Mouse (Mus musculus) telencephalon, adult 2 months (tissue): Measurements from ENCODE around the gene 2310033P09Rik.

ENCODE experiments used
- DNase-seq: peaks from one replicate; pipeline ENCODE4 v3.0.0-alpha.2; 2011; ENCODE audit warnings: low read depth, low spot score

The 2310033P09Rik gene

GRCm38 (mm10) chr11:59208153-59208831, at the start of gene 2310033P09Rik:
TSS of gene 2310033P09Rik (plus strand) at chr11:59208321.
- peak; percentile 92 for DNase-seq

GRCm38 (mm10) chr11:59159099-59159498, 49.0 kb upstream of the 2310033P09Rik start:
- no peak for DNase-seq

GRCm38 (mm10) chr11:59159558-59159957, 48.6 kb upstream of the 2310033P09Rik start:
- DNase-seq = no peak

- DNase-seq = peak; percentile 16
Observed at GRCm38 (mm10) chr11:59161398-59161797, 46.7 kb upstream of the 2310033P09Rik start.

- DNase-seq = no peak
Observed at GRCm38 (mm10) chr11:59162443-59163254, 45.5 kb upstream of the 2310033P09Rik start.

- DNase-seq = peak; percentile 98
Observed at GRCm38 (mm10) chr11:59163255-59164236, 44.6 kb upstream of the 2310033P09Rik start, which contains the start of gene Iba57. TSS of gene Iba57 (minus strand) at chr11:59163739.

GRCm38 (mm10) chr11:59164384-59164783, 43.7 kb upstream of the 2310033P09Rik start:
- DNase-seq = no peak

- DNase-seq = no peak
Observed at GRCm38 (mm10) chr11:59165616-59166241, 42.4 kb upstream of the 2310033P09Rik start.

- DNase-seq = no peak
Observed at GRCm38 (mm10) chr11:59169807-59170206, 38.3 kb upstream of the 2310033P09Rik start.

GRCm38 (mm10) chr11:59170549-59170948, 37.6 kb upstream of the 2310033P09Rik start:
- no peak for DNase-seq

- DNase-seq = no peak
Observed at GRCm38 (mm10) chr11:59174189-59174838, 33.8 kb upstream of the 2310033P09Rik start.

GRCm38 (mm10) chr11:59176475-59176874, 31.6 kb upstream of the 2310033P09Rik start:
- DNase-seq = no peak

GRCm38 (mm10) chr11:59176921-59177320, 31.2 kb upstream of the 2310033P09Rik start:
- no peak for DNase-seq

- peak; percentile 68 for DNase-seq
Observed at GRCm38 (mm10) chr11:59182864-59183331, 25.2 kb upstream of the 2310033P09Rik start, which contains the start of gene Gjc2. TSS of gene Gjc2 (minus strand) at chr11:59183213.

GRCm38 (mm10) chr11:59183821-59184220, 24.3 kb upstream of the 2310033P09Rik start:
- DNase-seq = peak; percentile 35

GRCm38 (mm10) chr11:59185490-59185889, 22.6 kb upstream of the 2310033P09Rik start:
- DNase-seq = no peak

- DNase-seq = no peak
Observed at GRCm38 (mm10) chr11:59187706-59188105, 20.4 kb upstream of the 2310033P09Rik start.

GRCm38 (mm10) chr11:59191231-59192058, 16.7 kb upstream of the 2310033P09Rik start:
- DNase-seq = peak; percentile 92

GRCm38 (mm10) chr11:59192059-59192386, 16.1 kb upstream of the 2310033P09Rik start, which contains the start of gene Guk1:
TSS of gene Guk1 (minus strand) at chr11:59192212.
- DNase-seq = no peak
